Mouse (Mus musculus) layer of hippocampus, postnatal 10 days (tissue): ENCODE measurements at regions not wholly inside any gene's neighbourhood (a gene's known extent, or its start where the extent isn't known, plus 50 kb on each side); places are given as distances from the start of the nearest gene placed in this dataset.

ENCODE experiments used
- DNase-seq, 2 experiments: peaks; one replicate each; pipeline ENCODE4 v3.0.0; 2021; ENCODE audit warnings: low spot score in 2 of 2

- no peak for DNase-seq
Measured at GRCm38 (mm10) chr1:35331602-35332339, 482.0 kb downstream of the Plekhb2 start.

- DNase-seq, result no peak
Measured at GRCm38 (mm10) chr1:35332340-35332684, 482.5 kb downstream of the Plekhb2 start.

- DNase-seq, result no peak
Measured at GRCm38 (mm10) chr1:35337647-35338046, 487.9 kb downstream of the Plekhb2 start.

GRCm38 (mm10) chr1:35338184-35338583 is 488.4 kb downstream of the Plekhb2 start:
- no peak for DNase-seq

- no peak for DNase-seq
Measured at GRCm38 (mm10) chr1:35344539-35344938, 494.8 kb downstream of the Plekhb2 start.

- DNase-seq, result no peak
Measured at GRCm38 (mm10) chr1:35348294-35348693, 498.5 kb downstream of the Plekhb2 start.

GRCm38 (mm10) chr1:35358981-35359380 is 509.2 kb downstream of the Plekhb2 start:
- no peak for DNase-seq

- DNase-seq, result no peak
Measured at GRCm38 (mm10) chr1:35361465-35361864, 511.7 kb downstream of the Plekhb2 start.

- peak; percentile 32 to 49 for DNase-seq
Measured at GRCm38 (mm10) chr1:35362836-35363235, 513.1 kb downstream of the Plekhb2 start.

- no peak for DNase-seq
Measured at GRCm38 (mm10) chr1:35366559-35366958, 516.8 kb downstream of the Plekhb2 start.

GRCm38 (mm10) chr1:35372751-35373150 is 523.0 kb downstream of the Plekhb2 start:
- DNase-seq, result no peak

GRCm38 (mm10) chr1:35380633-35381385 is 531.0 kb downstream of the Plekhb2 start:
- DNase-seq, result no peak

- DNase-seq, result peak; percentile 75 to 78
Measured at GRCm38 (mm10) chr1:35385430-35385829, 535.7 kb downstream of the Plekhb2 start.

GRCm38 (mm10) chr1:35388181-35388580 is 538.4 kb downstream of the Plekhb2 start:
- DNase-seq, result peak; percentile 42 to 59

GRCm38 (mm10) chr1:35390371-35390770 is 540.6 kb downstream of the Plekhb2 start:
- DNase-seq, result no peak

- no peak for DNase-seq
Measured at GRCm38 (mm10) chr1:35390858-35391586, 541.2 kb downstream of the Plekhb2 start.

- no peak for DNase-seq
Measured at GRCm38 (mm10) chr1:35393550-35394118, 543.9 kb downstream of the Plekhb2 start.

GRCm38 (mm10) chr1:35400674-35401359 is 551.0 kb downstream of the Plekhb2 start:
- DNase-seq, result no peak

GRCm38 (mm10) chr1:35402995-35403394 is 553.2 kb downstream of the Plekhb2 start:
- DNase-seq, result no peak

GRCm38 (mm10) chr1:35405418-35405817 is 555.6 kb downstream of the Plekhb2 start:
- DNase-seq, result no peak

- no peak for DNase-seq
Measured at GRCm38 (mm10) chr1:35415646-35416045, 565.9 kb downstream of the Plekhb2 start.
